Mouse (Mus musculus): ENCODE measurements around the gene Col13a1.

The Col13a1 gene

GRCm38 (mm10) chr10:61968003-61968553 lies 10.8 kb downstream of the Col13a1 start:
- DNase-seq (ENCODE audit: low spot score in 2 of 2), result no peak

- DNase-seq (ENCODE audit: low spot score in 2 of 2), result no peak
Observed at GRCm38 (mm10) chr10:61967207-61967606, 11.7 kb downstream of the Col13a1 start.

- no peak for DNase-seq (ENCODE audit: low spot score in 2 of 2)
Observed at GRCm38 (mm10) chr10:61965386-61965841, 13.5 kb downstream of the Col13a1 start.

- DNase-seq (ENCODE audit: low spot score in 2 of 2), result no peak
Observed at GRCm38 (mm10) chr10:61956718-61957117, 22.2 kb downstream of the Col13a1 start.

- no peak for DNase-seq (ENCODE audit: low spot score in 2 of 2)
Observed at GRCm38 (mm10) chr10:61953916-61954315, 25.0 kb downstream of the Col13a1 start.

- no peak for DNase-seq (ENCODE audit: low spot score in 2 of 2)
Observed at GRCm38 (mm10) chr10:61949542-61949941, 29.4 kb downstream of the Col13a1 start.

GRCm38 (mm10) chr10:61944386-61944785 lies 34.5 kb downstream of the Col13a1 start:
- DNase-seq (ENCODE audit: low spot score in 2 of 2), result no peak

GRCm38 (mm10) chr10:61943480-61943879 lies 35.4 kb downstream of the Col13a1 start:
- DNase-seq (ENCODE audit: low spot score in 2 of 2), result no peak

GRCm38 (mm10) chr10:61942719-61943118 lies 36.2 kb downstream of the Col13a1 start:
- no peak for DNase-seq (ENCODE audit: low spot score in 2 of 2)

GRCm38 (mm10) chr10:61936211-61937121 lies 42.4 kb downstream of the Col13a1 start:
- DNase-seq (ENCODE audit: low spot score in 2 of 2), result no peak

GRCm38 (mm10) chr10:61931678-61932077 lies 47.2 kb downstream of the Col13a1 start:
- no peak for DNase-seq (ENCODE audit: low spot score in 2 of 2)

- DNase-seq (ENCODE audit: low spot score in 2 of 2), result no peak
Observed at GRCm38 (mm10) chr10:61929901-61930300, 49.0 kb downstream of the Col13a1 start.

GRCm38 (mm10) chr10:61928725-61929651 lies 49.9 kb downstream of the Col13a1 start:
- DNase-seq (ENCODE audit: low spot score in 2 of 2), result no peak

- no peak for DNase-seq (ENCODE audit: low spot score in 2 of 2)
Observed at GRCm38 (mm10) chr10:61925691-61926090, 53.2 kb downstream of the Col13a1 start.

- DNase-seq (ENCODE audit: low spot score in 2 of 2), result no peak
Observed at GRCm38 (mm10) chr10:61920655-61921365, 58.1 kb downstream of the Col13a1 start.

GRCm38 (mm10) chr10:61919924-61920654 lies 58.8 kb downstream of the Col13a1 start:
- no peak for DNase-seq (ENCODE audit: low spot score in 2 of 2)

GRCm38 (mm10) chr10:61919496-61919895 lies 59.4 kb downstream of the Col13a1 start:
- DNase-seq (ENCODE audit: low spot score in 2 of 2), result no peak

- DNase-seq (ENCODE audit: low spot score in 2 of 2), result no peak
Observed at GRCm38 (mm10) chr10:61917066-61917465, 61.8 kb downstream of the Col13a1 start.

- DNase-seq (ENCODE audit: low spot score in 2 of 2), result no peak
Observed at GRCm38 (mm10) chr10:61911770-61912169, 67.1 kb downstream of the Col13a1 start.

- DNase-seq (ENCODE audit: low spot score in 2 of 2), result no peak
Observed at GRCm38 (mm10) chr10:61909004-61909403, 69.9 kb downstream of the Col13a1 start.

- DNase-seq (ENCODE audit: low spot score in 2 of 2), result peak in 1 of 2 experiments; percentile 6
Observed at GRCm38 (mm10) chr10:61906226-61906625, 72.7 kb downstream of the Col13a1 start.
